Mouse (Mus musculus) CH12.LX (cell line): Measurements from ENCODE around the gene Pitpnm2.

ENCODE experiments used
- CTCF ChIP-seq, 2 experiments: IDR thresholded peaks in 1 of 2; conservative IDR thresholded peaks in 1 of 2; 2 replicates each; pipeline ENCODE4 v1.5.1; 2011 to 2012; ENCODE audit warnings: low read depth in 2 of 2, low read length in 2 of 2, improper control_type of control experiment in 1 of 2, inconsistent platforms in 1 of 2, mild to moderate bottlenecking in 1 of 2, moderate library complexity in 1 of 2
- EP300 ChIP-seq: IDR thresholded peaks from 2 replicates; pipeline ENCODE4 v1.6.1; 2011; ENCODE audit warnings: low read length, improper control_type of control experiment
- ETS1 ChIP-seq: conservative IDR thresholded peaks from 2 replicates; pipeline ENCODE4 v1.6.1; 2012; ENCODE audit warnings: low read depth, mild to moderate bottlenecking, inconsistent platforms, low read length, improper control_type of control experiment, moderate library complexity
- MAFK ChIP-seq: IDR thresholded peaks from 2 replicates; pipeline ENCODE4 v1.6.1; 2011; ENCODE audit warnings: low read length, improper control_type of control experiment; ENCODE audit not compliant: insufficient replicate concordance
- MXI1 ChIP-seq: IDR thresholded peaks from 2 replicates; pipeline ENCODE4 v1.6.1; 2011; ENCODE audit warnings: mild to moderate bottlenecking, low read depth, low read length, improper control_type of control experiment
- NELFE ChIP-seq: IDR thresholded peaks from 2 replicates; pipeline ENCODE4 v1.6.1; 2011; ENCODE audit warnings: low read depth, low read length, improper control_type of control experiment
- NRF1 ChIP-seq: IDR thresholded peaks from 2 replicates; pipeline ENCODE4 v1.6.1; 2014; ENCODE audit warnings: low read depth, mild to moderate bottlenecking, inconsistent platforms, low read length, improper control_type of control experiment, moderate library complexity
- SIN3A ChIP-seq: IDR thresholded peaks from 2 replicates; pipeline ENCODE4 v1.6.1; 2012; ENCODE audit warnings: low read length, improper control_type of control experiment, inconsistent platforms
- USF1 ChIP-seq: IDR thresholded peaks from 2 replicates; pipeline ENCODE4 v1.6.1; 2014; ENCODE audit warnings: low read depth, mild to moderate bottlenecking, inconsistent platforms, low read length, improper control_type of control experiment
- ZC3H11A ChIP-seq: IDR thresholded peaks from 2 replicates; pipeline ENCODE4 v1.6.1; 2012; ENCODE audit warnings: low read depth, mild to moderate bottlenecking, inconsistent platforms, low read length, improper control_type of control experiment

- TF ChIP-seq CTCF (conservative IDR thresholded peaks at IDR 0.05 in 1 of 2, IDR thresholded peaks at IDR 0.05 in 1 of 2; ENCODE audit: low read depth in 2 of 2, low read length in 2 of 2) (no peak), USF1 (no peak), EP300 (no peak), NELFE (no peak), MAFK (no peak), MXI1 (no peak), ZC3H11A (no peak), ETS1 (no peak), SIN3A (no peak), NRF1 (no peak)
Measured at GRCm38 (mm10) chr5:124173012-124173985, 76.3 kb downstream of the Pitpnm2 start.
